Mouse (Mus musculus) bone marrow macrophage, adult 2 months (primary cell): ENCODE measurements around the gene Plac1. TPM values are rescaled to one million over a fixed set of nuclear protein-coding genes. Genes with fewer than 3 reads are reported as not detected.
A peak's percentile ranks its signal among the peaks of the same experiment; 100 is the strongest.

Experiments used
- H3K27ac ChIP-seq: 2 replicates; pipeline ENCODE4 v1.5.1; 2012; ENCODE audit warnings: low read depth, low read length; ENCODE audit not compliant: insufficient read depth
- H3K4me1 ChIP-seq: 2 replicates; pipeline ENCODE4 v1.6.1; 2012; ENCODE audit warnings: low read length; ENCODE audit not compliant: control insufficient read depth, insufficient read depth
- H3K4me3 ChIP-seq: 2 replicates; pipeline ENCODE4 v1.5.1; 2012; ENCODE audit warnings: mild to moderate bottlenecking, low read length, moderate library complexity; ENCODE audit not compliant: insufficient read depth
- CTCF ChIP-seq: IDR thresholded peaks from 2 replicates; pipeline ENCODE4 v1.5.1; 2012; ENCODE audit warnings: low read depth, mild to moderate bottlenecking, low read length, moderate library complexity
- POLR2A ChIP-seq: IDR thresholded peaks from 2 replicates; pipeline ENCODE4 v1.6.1; 2012; ENCODE audit warnings: mild to moderate bottlenecking, low read depth, low read length, borderline replicate concordance
- polyA plus RNA-seq: library from polyadenylated mRNA; stranded (reverse); fragments of >200 nt; gene quantifications from 2 replicates; pipeline ENCODE4 v1.2.4, GENCODE M21; 2012; ENCODE audit not compliant: missing spikeins, insufficient read depth, insufficient read length

Gene Plac1
- polyA plus RNA-seq, 1 experiment = not detected

DNA sequence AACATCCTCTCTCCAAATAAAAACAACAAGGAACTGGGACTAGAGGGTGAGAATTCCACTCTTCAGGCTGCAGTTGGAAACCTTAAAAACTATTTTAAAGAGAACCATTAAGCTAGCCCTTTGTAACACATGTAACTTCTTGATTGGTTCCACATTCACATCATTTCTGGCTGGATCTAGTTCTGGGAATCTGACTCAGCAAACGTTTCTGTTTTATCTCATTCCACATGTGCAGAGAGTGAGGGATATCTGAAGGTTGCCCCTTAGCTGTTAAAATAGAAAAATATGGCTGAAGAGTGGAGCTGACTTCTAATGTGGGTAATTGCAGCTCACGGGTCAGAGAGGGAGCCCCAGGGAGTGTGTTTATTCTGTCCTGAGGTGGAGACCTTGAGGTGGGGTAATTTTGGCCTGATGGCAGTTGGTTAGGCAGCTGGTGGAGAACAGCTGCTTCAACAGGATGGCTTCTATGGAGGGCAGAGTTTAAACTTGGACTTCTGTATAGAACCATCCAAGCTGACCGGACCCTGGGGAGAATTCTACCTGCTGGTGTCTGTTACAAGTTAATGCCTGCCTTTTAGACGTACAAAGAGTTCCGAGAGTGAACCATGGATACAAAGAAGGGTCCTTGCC lies 151.1 kb downstream of the Plac1 start:
- TF ChIP-seq POLR2A (no peak), CTCF (no peak)
- no peak overlapping the region for H3K27ac ChIP-seq
- no peak overlapping the region for H3K4me3 ChIP-seq
- H3K4me1 ChIP-seq = no peaks in the 10 kb centered on the region

- H3K27ac ChIP-seq = no peak overlapping the region
- no peaks in the 10 kb centered on the region for H3K4me1 ChIP-seq
- H3K4me3 ChIP-seq = no peak overlapping the region
- TF ChIP-seq POLR2A = no peak
- no peak for TF ChIP-seq CTCF
Observed at GRCm38 (mm10) chrX:53087202-53087601, 152.7 kb downstream of the Plac1 start.

DNA sequence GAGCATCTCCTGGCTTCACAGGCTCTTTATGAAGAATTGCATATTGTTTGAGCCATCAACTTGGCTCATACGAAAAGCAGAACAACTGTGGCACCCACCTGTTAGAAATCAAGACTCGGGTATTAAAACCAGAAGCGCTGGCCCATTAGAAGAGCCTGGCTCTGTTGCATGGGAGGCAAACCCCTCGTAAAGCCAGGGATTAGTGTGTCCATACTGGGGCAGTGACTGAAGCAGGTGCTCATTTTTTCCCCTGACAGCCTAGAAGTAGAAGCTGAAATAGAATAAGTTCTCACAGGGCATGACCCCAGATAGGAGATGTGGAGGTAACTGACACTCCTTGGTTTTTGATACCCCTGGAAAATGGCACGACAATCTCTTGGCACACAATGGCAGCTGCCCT lies 154.4 kb downstream of the Plac1 start:
- no peaks in the 10 kb centered on the region for H3K4me1 ChIP-seq
- TF ChIP-seq POLR2A (no peak), CTCF (no peak)
- H3K4me3 ChIP-seq = no peak overlapping the region
- no peak overlapping the region for H3K27ac ChIP-seq

- H3K4me1 ChIP-seq = peaks cover 11% of the 10 kb centered on the region
- TF ChIP-seq CTCF = no peak
- TF ChIP-seq POLR2A = no peak
- no peak overlapping the region for H3K27ac ChIP-seq
- no peak overlapping the region for H3K4me3 ChIP-seq
Observed at GRCm38 (mm10) chrX:53064406-53064805, 175.5 kb downstream of the Plac1 start.

- no peak overlapping the region for H3K4me3 ChIP-seq
- peaks cover 14% of the 10 kb centered on the region for H3K4me1 ChIP-seq
- TF ChIP-seq POLR2A = no peak
- TF ChIP-seq CTCF = no peak
- H3K27ac ChIP-seq = no peak overlapping the region
Observed at GRCm38 (mm10) chrX:53059426-53060007, 180.4 kb downstream of the Plac1 start.

DNA sequence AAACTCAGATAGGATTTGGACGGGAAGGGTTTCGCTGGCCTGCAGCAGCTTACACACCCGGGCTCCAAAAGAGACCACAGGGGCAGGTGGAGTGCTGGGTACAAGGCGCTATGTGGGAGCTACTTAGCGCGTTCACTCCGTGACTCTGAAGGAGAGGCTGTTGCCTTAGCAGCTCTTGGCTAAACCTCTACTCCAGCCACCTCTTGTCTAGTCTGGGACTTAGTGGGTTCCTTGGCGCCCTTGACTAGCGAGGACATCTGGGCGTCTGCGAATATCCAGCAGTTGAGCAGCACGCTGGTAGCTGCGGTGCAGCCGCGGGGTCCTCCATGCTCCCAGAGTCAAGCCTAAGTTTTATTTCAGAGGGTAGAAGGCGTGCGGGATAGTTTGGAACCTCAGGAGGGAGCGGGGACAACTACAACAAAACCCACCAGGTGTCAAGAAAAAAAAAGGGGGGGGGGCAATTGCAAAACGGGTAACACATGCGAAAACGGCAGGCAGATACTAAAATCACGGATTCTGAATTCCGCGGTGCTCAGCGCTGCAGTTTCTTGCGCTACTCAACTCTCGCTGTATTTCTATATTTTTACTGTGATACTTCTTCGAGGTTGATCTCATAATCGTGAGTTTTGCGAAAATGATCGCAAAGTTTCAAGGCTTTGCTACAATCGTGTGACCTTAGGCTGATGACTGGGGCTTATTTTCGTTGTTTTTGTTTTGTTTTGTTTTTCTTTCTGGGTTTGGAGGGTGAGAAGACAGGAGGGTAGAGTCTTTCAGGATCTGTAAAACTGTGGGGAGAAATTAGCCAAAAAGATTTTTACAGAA lies 181.2 kb downstream of the Plac1 start:
- Histone ChIP-seq H3K4me3 (peak overlapping the region; percentile 25), H3K4me1 (peaks cover 8% of the 10 kb centered on the region), H3K27ac (no peak overlapping the region)
- TF ChIP-seq POLR2A (no peak), CTCF (no peak)

DNA sequence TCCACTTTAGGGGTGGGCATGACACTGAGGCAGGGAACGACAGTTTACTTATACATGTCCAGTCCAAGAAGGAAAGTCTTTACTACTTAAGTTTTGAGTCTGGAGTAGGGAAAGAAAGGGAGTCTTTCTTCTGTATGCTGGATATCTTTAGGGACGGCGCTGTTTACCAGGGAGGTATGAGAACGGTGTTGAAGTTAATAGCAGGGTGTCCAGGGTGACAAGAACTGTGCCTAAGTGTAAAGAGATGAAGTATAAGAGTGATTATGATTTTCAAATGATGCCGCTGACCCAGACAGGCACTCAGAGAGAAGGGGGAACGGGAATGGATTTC lies 182.2 kb downstream of the Plac1 start:
- Histone ChIP-seq H3K27ac (peak overlapping the region; percentile 60; the same call in 1 of the 2 replicates), H3K4me3 (peak overlapping the region; percentile 61; the same call in 1 of the 2 replicates), H3K4me1 (peaks cover 8% of the 10 kb centered on the region)
- no peak for TF ChIP-seq POLR2A
- TF ChIP-seq CTCF = no peak

DNA sequence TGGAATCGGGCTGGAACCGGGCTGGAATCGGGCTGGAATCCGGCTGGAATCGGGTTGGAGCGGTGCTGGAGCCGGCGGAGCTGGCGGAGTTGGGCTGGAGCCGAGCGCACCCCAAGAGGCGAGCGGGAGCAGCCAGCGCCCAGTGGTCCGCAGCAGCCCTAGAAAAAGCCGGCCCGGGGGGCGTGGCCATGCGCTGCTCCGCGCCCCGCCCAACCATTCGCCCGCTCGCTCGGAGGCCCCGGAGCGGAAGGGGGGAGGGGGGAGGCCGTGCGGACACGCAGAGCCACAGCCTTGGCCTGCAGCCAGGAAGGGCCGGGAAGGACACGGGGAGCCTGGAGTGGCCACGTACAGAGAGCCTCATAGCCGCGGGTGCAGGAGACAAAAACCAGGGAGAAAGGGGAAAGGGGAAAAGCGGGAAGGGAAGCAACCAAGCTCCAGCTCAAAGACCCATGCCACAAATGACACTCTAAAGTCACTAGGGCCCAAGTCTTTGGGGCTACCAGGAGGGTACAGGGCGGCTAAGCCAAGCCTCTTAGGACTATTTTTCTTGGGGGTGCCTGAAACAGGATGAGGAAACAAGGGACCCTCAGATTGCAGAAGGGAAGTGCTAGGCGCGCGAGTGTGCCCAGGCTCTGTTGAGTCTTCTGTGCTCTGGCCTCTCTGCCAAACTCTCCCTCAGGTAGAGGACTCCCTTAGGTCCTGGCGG lies 182.7 kb downstream of the Plac1 start:
- H3K4me3 ChIP-seq = peak overlapping the region; percentile 61
- peaks cover 8% of the 10 kb centered on the region for H3K4me1 ChIP-seq
- H3K27ac ChIP-seq = peak overlapping the region; percentile 81
- TF ChIP-seq POLR2A (no peak), CTCF (no peak)

- peak overlapping the region; percentile 81 for H3K27ac ChIP-seq
- H3K4me1 ChIP-seq = peaks cover 5% of the 10 kb centered on the region
- peak overlapping the region; percentile 61 for H3K4me3 ChIP-seq
- TF ChIP-seq POLR2A (no peak), CTCF (no peak)
Observed at GRCm38 (mm10) chrX:53056627-53057026, 183.3 kb downstream of the Plac1 start.
